Mouse (Mus musculus): Measurements from ENCODE around the gene Megf11.

- no peak for TF ChIP-seq RCOR1 (IDR thresholded peaks at IDR 0.05; ENCODE audit: low read depth, low read length)
- TF ChIP-seq KAT2A (conservative IDR thresholded peaks at IDR 0.05; ENCODE audit: low read depth, low read length): no peak
- TF ChIP-seq POLR2A (IDR thresholded peaks at IDR 0.05; ENCODE audit: control insufficient read depth in 1 of 2, insufficient read depth in 1 of 2, low read depth in 1 of 2, low read length in 2 of 2, poor library complexity in 1 of 2): no peak
- TF ChIP-seq POLR2AphosphoS5 (IDR thresholded peaks at IDR 0.05; ENCODE audit: borderline replicate concordance, low read depth, low read length): no peak
- TF ChIP-seq GABPA (IDR thresholded peaks at IDR 0.05; ENCODE audit: low read depth, low read length): no peak
- no peak for TF ChIP-seq USF1 (IDR thresholded peaks at IDR 0.05; ENCODE audit: low read depth, low read length)
- TF ChIP-seq CTCF (IDR thresholded peaks at IDR 0.05 in 2 of 3, conservative IDR thresholded peaks at IDR 0.05 in 1 of 3; ENCODE audit: control insufficient read depth in 1 of 3, insufficient read depth in 1 of 3, low read depth in 2 of 3, low read length in 3 of 3, poor library complexity in 1 of 3, severe bottlenecking in 1 of 3): no peak
- TF ChIP-seq BHLHE40 (IDR thresholded peaks at IDR 0.05; ENCODE audit: borderline replicate concordance, low read depth, low read length): no peak
- no peak for TF ChIP-seq NRF1 (IDR thresholded peaks at IDR 0.05; ENCODE audit: insufficient read depth, low read depth, low read length, poor library complexity, severe bottlenecking)
- TF ChIP-seq MAFK (IDR thresholded peaks at IDR 0.05; ENCODE audit: borderline replicate concordance, low read depth, low read length): no peak
Measured at GRCm38 (mm10) chr9:64609546-64609945, 224.1 kb downstream of the Megf11 start.
